Comparison of ENCODE assay signal across 19 mouse cellular contexts in genomic region chr1:161804541-161804971, GRCm38 (mm10). TPM values are rescaled to one million over a fixed set of nuclear protein-coding genes. Genes with fewer than 3 reads are reported as not detected.
DNase-seq lines count a peak whose midpoint lies in the region; ATAC-seq lines count a peak whose summit lies in the region.
"Had no signal": no experiment of that assay in that cellular context is flagged by ENCODE, and none has a peak within 500 bp of the region (broad histone marks: within the 10 kb centered on the region; RNA-seq: fewer than 3 reads in every experiment).

No protein-coding gene starts in this region.

- H3K9me3 ChIP-seq in intestine, embryonic 15.5 days = no peaks in the 10 kb centered on the region
- H3K9me3 ChIP-seq in midbrain, embryonic 14.5 days (ENCODE audit: control insufficient read depth, low read length) = no peaks in the 10 kb centered on the region
- H3K9me3 ChIP-seq: hindbrain, embryonic 12.5 days; midbrain, embryonic 12.5 days had no signal

- H3K27ac ChIP-seq in intestine, embryonic 15.5 days = no peak overlapping the region
- no peak overlapping the region for H3K27ac ChIP-seq in midbrain, embryonic 14.5 days (replicated peaks; ENCODE audit: low read depth, low read length)
- H3K27ac ChIP-seq: hindbrain, embryonic 12.5 days; midbrain, embryonic 12.5 days had no signal

- H3K9ac ChIP-seq in intestine, embryonic 15.5 days = no peak overlapping the region
- H3K9ac ChIP-seq in midbrain, embryonic 14.5 days (replicated peaks; ENCODE audit: low read length) = no peak overlapping the region
- H3K9ac ChIP-seq: hindbrain, embryonic 12.5 days; midbrain, embryonic 12.5 days had no signal

- ATAC-seq in monocyte, adult 5-6 weeks (replicated peaks; ENCODE audit: insufficient number of reproducible peaks, low FRiP score, low TSS enrichment, poor library complexity, severe bottlenecking) = peak; percentile 50
- ATAC-seq in intestine, embryonic 15.5 days = no peak
- no peak for ATAC-seq in midbrain, embryonic 14.5 days (ENCODE audit: low FRiP score, low TSS enrichment)

- H3K4me3 ChIP-seq in intestine, embryonic 15.5 days (replicated peaks) = no peak overlapping the region
- no peak overlapping the region for H3K4me3 ChIP-seq in midbrain, embryonic 14.5 days (replicated peaks; ENCODE audit: low read depth, low read length)
- H3K4me3 ChIP-seq: hindbrain, embryonic 12.5 days; midbrain, embryonic 12.5 days had no signal

- DNase-seq in spleen, adult 12 weeks (ENCODE audit: low spot score) = peak; percentile 19
- no peak for DNase-seq in spleen, postnatal 14 days (ENCODE audit: low spot score in 2 of 2)
- DNase-seq in adrenal gland, postnatal 36 days = peak; percentile 3 to 9
- DNase-seq in thymus, postnatal 4 days = peak; percentile 50
- DNase-seq in heart, adult 8-10 months (ENCODE audit: low spot score) = no peak
- DNase-seq in midbrain, embryonic 14.5 days = no peak
- DNase-seq: cerebellum, postnatal 14 days; gastrocnemius, postnatal 25 days; kidney, adult 9 months had no signal

- no peaks in the 10 kb centered on the region for H3K36me3 ChIP-seq in intestine, embryonic 15.5 days
- no peaks in the 10 kb centered on the region for H3K36me3 ChIP-seq in midbrain, embryonic 14.5 days (ENCODE audit: control insufficient read depth, insufficient read depth, low read length)
- H3K36me3 ChIP-seq: hindbrain, embryonic 12.5 days; midbrain, embryonic 12.5 days had no signal

- H3K27me3 ChIP-seq in intestine, embryonic 15.5 days (replicated peaks) = no peaks in the 10 kb centered on the region
- no peaks in the 10 kb centered on the region for H3K27me3 ChIP-seq in midbrain, embryonic 14.5 days (ENCODE audit: control insufficient read depth, insufficient read depth, low read length)
- H3K27me3 ChIP-seq: hindbrain, embryonic 12.5 days; midbrain, embryonic 12.5 days had no signal

- no peak overlapping the region for H3K4me2 ChIP-seq in intestine, embryonic 15.5 days (replicated peaks)
- H3K4me2 ChIP-seq in midbrain, embryonic 14.5 days (ENCODE audit: low read length) = no peak overlapping the region
- H3K4me2 ChIP-seq: hindbrain, embryonic 12.5 days; midbrain, embryonic 12.5 days had no signal

- no peaks in the 10 kb centered on the region for H3K4me1 ChIP-seq in intestine, embryonic 15.5 days (replicated peaks)
- no peaks in the 10 kb centered on the region for H3K4me1 ChIP-seq in midbrain, embryonic 14.5 days (ENCODE audit: control insufficient read depth, insufficient read depth, low read length)
- H3K4me1 ChIP-seq: hindbrain, embryonic 12.5 days; midbrain, embryonic 12.5 days had no signal

- 79% methylated on average over 8 of the region's 8 CpGs for WGBS in intestine, embryonic 15.5 days
- 91% methylated on average over 8 of the region's 8 CpGs for WGBS in midbrain, embryonic 14.5 days

RNA-seq across cellular contexts. Expression of gene Fasl, which starts 16.3 kb away (rescaled TPM):
- total RNA-seq in adrenal gland, postnatal 36 days (2021) = under 1 TPM in 1 of 2 experiments, not detected in 1; 0.17 TPM
- total RNA-seq in monocyte, adult 5-6 weeks (2017) = 161 to 263 TPM (median 164 TPM) in 3 replicates
- not detected in 2 replicates for polyA plus RNA-seq in intestine, embryonic 15.5 days (2015; fragmentation: Nextera tagmentation; extraction: Ambion mirVana)
- not detected for total RNA-seq in heart, adult 8-10 months (2022)
- polyA plus RNA-seq in midbrain, embryonic 14.5 days (2014; fragmentation: Nextera tagmentation; extraction: Ambion mirVana) = 0.23 TPM in 1 of 2 replicates, not detected in the other
- total RNA-seq: gastrocnemius, postnatal 25 days; layer of hippocampus, adult 18-20 months; left cerebral cortex, postnatal 14 days had no signal
- polyA plus RNA-seq: embryonic facial prominence, embryonic 11.5 days; heart, embryonic 14.5 days; lung, embryonic 16.5 days; midbrain, embryonic 12.5 days; neural tube, embryonic 11.5 days had no signal

Comparison
In these comparisons a context has a peak if more than half of its experiments do, and no peak if none do; other contexts are left out.
1. DNase-seq: peak in spleen, adult 12 weeks (single experiment), adrenal gland, postnatal 36 days (2 of 2) and thymus, postnatal 4 days (single experiment); none in spleen, postnatal 14 days (0 of 2), heart, adult 8-10 months (single experiment) and midbrain, embryonic 14.5 days (single experiment).
2. RNA of gene Fasl, which starts 16.3 kb away (total RNA-seq): 161 to 263 TPM in monocyte, adult 5-6 weeks; 0.17 TPM in adrenal gland, postnatal 36 days and not detected in heart, adult 8-10 months; every median in the first group is over 100 times any median in the second.